Mouse (Mus musculus) neural tube, embryonic 13.5 days (tissue): Measurements from ENCODE around the gene Hist2h2be. TPM values are rescaled to one million over a fixed set of nuclear protein-coding genes. Genes with fewer than 3 reads are reported as not detected.
"Not testable (repeated sequence)": the region's sequence is repeated elsewhere in the genome, so short reads cannot be mapped to it uniquely, and the experiment has no call there.

ENCODE experiments used
- ATAC-seq: fragments of 200-750 bp; cut with Nextera tagmentation; 2 replicates; pipeline ENCODE4 v1.8.0; 2017; ENCODE audit warnings: low read depth, mild to moderate bottlenecking, moderate TSS enrichment, moderate library complexity
- H3K27ac ChIP-seq: fragments of 300-500 bp; sonication (generic); replicated peaks from 2 replicates; pipeline ENCODE4 v1.5.1; 2015; ENCODE audit warnings: moderate library complexity, mild to moderate bottlenecking, inconsistent platforms
- H3K27me3 ChIP-seq: fragments of 300-500 bp; sonication (generic); 2 replicates; pipeline ENCODE4 v1.6.1; 2015; ENCODE audit warnings: mild to moderate bottlenecking, inconsistent platforms
- H3K36me3 ChIP-seq: fragments of 300-500 bp; sonication (generic); 2 replicates; pipeline ENCODE4 v1.6.1; 2015; ENCODE audit warnings: mild to moderate bottlenecking, inconsistent platforms
- H3K4me1 ChIP-seq: fragments of 300-500 bp; sonication (generic); replicated peaks from 2 replicates; pipeline ENCODE4 v1.6.1; 2015; ENCODE audit warnings: inconsistent platforms
- H3K4me2 ChIP-seq: fragments of 300-500 bp; sonication (generic); 2 replicates; pipeline ENCODE4 v1.6.1; 2015; ENCODE audit warnings: inconsistent platforms, mild to moderate bottlenecking, moderate library complexity
- H3K4me3 ChIP-seq: fragments of 300-500 bp; sonication (generic); 2 replicates; pipeline ENCODE4 v1.5.1; 2015; ENCODE audit warnings: mild to moderate bottlenecking, inconsistent platforms
- H3K9ac ChIP-seq: fragments of 300-500 bp; sonication (generic); 2 replicates; pipeline ENCODE4 v1.6.1; 2015; ENCODE audit warnings: moderate library complexity, mild to moderate bottlenecking, inconsistent platforms
- H3K9me3 ChIP-seq: fragments of 300-500 bp; sonication (generic); 2 replicates; pipeline ENCODE4 v1.6.1; 2016; ENCODE audit warnings: inconsistent platforms
- WGBS: fragments of 180-500 bp; shearing (Covaris S2); methylation state at CpG from one replicate; pipeline ENCODE4 v1.1.7; 2015; 5-methylcytosine and 5-hydroxymethylcytosine counted together
- polyA plus RNA-seq: library from polyadenylated mRNA; unstranded; fragments of >200 nt; fragmentation: Nextera tagmentation; extraction: Ambion mirVana; gene quantifications from 2 replicates; pipeline ENCODE4 v1.2.1, GENCODE M21; 2015

Gene Hist2h2be
- polyA plus RNA-seq, 1 experiment from 2014 or later, result 4.0 TPM

DNA sequence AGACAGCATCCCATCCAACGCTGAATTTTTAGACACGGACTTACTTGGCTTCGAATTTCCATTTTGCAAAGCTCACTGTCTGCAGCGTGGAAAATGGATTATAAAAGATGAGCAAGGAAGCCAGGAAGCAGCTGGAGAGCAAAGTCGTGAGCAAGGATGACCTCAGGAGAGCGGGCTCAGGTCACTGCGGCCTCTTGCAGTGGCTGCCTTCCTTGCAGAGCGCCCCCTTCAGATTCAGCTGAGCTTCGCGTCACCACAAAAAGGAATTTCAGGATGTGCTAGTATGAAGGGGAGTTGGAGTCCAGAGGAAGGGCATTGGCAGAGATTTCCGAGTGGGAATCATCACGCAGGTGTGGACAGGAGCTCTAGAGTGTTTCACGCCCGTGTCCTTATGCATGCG is 11.7 kb upstream of the Hist2h2be start:
- H3K27ac ChIP-seq, result no peak overlapping the region
- H3K4me2 ChIP-seq, result no peak overlapping the region
- ATAC-seq, result no peak
- H3K27me3 ChIP-seq, result no peaks in the 10 kb centered on the region
- no peaks in the 10 kb centered on the region for H3K9me3 ChIP-seq
- H3K36me3 ChIP-seq, result no peaks in the 10 kb centered on the region
- no peak overlapping the region for H3K4me3 ChIP-seq
- H3K4me1 ChIP-seq, result no peaks in the 10 kb centered on the region
- no peak overlapping the region for H3K9ac ChIP-seq
- 31% methylated on average over 15 of the region's 15 CpGs for WGBS

DNA sequence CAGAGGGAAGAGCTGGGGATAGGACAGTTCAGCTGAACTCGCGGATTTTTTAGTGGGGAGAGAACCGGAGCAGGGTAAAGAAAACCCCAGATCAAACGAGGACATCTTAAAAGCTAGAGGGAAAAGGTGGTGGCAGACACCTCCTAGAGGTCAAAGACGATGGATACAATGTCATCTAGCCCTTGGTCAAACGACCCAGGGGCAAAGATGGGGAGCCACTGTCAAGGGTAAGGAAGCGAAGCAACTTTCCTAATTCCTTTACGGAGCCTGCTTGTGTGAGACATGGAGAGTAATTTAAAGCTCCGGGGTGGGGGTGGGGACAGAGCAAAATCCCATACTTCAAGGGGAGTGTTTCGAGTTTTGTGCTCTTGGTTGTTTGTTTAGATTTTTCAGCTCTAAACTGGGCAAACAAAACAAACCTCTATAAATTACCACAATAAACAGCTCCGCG is 1.7 kb upstream of the Hist2h2be start:
- peaks cover 38% of the 10 kb centered on the region for H3K4me1 ChIP-seq
- 0% methylated on average over 12 of the region's 12 CpGs for WGBS
- no peaks in the 10 kb centered on the region for H3K36me3 ChIP-seq
- peak overlapping the region; percentile 98 for H3K27ac ChIP-seq
- ATAC-seq, result peak; percentile 41
- H3K27me3 ChIP-seq, result no peaks in the 10 kb centered on the region
- no peaks in the 10 kb centered on the region for H3K9me3 ChIP-seq
- peak overlapping the region; percentile 66 for H3K4me3 ChIP-seq
- H3K4me2 ChIP-seq, result peak overlapping the region; percentile 91
- peak overlapping the region; percentile 85 for H3K9ac ChIP-seq

DNA sequence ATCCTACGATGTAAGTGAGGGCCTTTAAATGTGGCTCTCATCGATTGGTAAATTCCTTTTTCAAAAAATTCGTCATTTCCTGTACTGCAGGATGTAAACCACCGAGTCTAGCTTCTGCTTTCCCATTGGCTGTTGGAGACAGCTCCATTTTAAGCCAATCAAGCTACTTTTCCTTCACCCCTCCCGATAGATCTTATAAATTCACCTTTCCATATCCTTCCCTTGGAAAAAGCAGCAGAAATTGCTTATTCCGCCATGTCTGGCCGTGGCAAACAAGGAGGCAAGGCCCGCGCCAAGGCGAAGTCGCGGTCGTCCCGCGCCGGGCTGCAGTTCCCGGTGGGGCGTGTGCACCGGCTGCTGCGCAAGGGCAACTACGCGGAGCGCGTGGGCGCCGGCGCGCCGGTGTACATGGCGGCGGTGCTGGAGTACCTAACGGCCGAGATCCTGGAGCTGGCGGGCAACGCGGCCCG is 1.2 kb upstream of the Hist2h2be start, which contains the start of the genes Bola1 and Hist2h2ab:
Gene Bola1, minus strand, starts transcription at position 49 of the 470 bp plus-strand sequence.
Gene Hist2h2ab, plus strand, starts transcription at position 205 of the 470 bp plus-strand sequence.
- H3K4me1 ChIP-seq, result peaks cover 40% of the 10 kb centered on the region
- H3K9ac ChIP-seq, result peak within 1 kb of the TSS; percentile 85
- peak within 1 kb of the TSS; percentile 91 for H3K4me2 ChIP-seq
- ATAC-seq, result peak; percentile 93
- H3K4me3 ChIP-seq, result peak within 1 kb of the TSS; percentile 66
- peak within 1 kb of the TSS; percentile 98 for H3K27ac ChIP-seq
- WGBS, result under 1% methylated on average over 37 of the region's 37 CpGs
- H3K9me3 ChIP-seq, result no peaks in the 10 kb centered on the region
- H3K27me3 ChIP-seq, result no peaks in the 10 kb centered on the region
- no peaks in the 10 kb centered on the region for H3K36me3 ChIP-seq

GRCm38 (mm10) chr3:96220131-96220764 is 671 bp upstream of the Hist2h2be start:
- Histone ChIP-seq H3K4me3 (peak overlapping the region; percentile 66), H3K9ac (peak overlapping the region; percentile 85), H3K4me2 (peak overlapping the region; percentile 91), H3K27ac (peak overlapping the region; percentile 98), H3K4me1 (peaks cover 40% of the 10 kb centered on the region)
- H3K27me3 ChIP-seq, ATAC-seq, H3K36me3 ChIP-seq, H3K9me3 ChIP-seq: not testable (repeated sequence)
- 1% methylated on average over 32 of the region's 47 CpGs for WGBS

DNA sequence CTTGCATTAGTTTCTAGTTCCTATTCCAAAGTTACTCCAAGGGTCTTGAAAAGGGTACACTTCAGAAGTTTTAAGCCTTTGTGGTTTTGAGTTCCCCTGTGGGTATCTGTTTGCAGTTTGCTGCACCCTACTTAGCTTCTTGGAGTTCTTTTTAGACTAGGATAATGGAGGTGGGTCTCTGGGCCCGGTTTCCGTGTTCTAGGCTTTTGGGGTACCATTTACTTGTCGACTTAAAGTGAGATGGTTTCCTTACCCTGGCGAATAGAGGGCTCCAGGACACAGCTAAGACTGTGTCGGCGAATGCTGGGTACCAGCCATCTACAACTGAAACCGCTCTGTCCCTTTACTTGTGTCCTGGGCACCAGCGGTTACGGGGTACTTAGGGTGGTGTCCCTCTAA is 720 bp downstream of the Hist2h2be start:
- peaks cover 45% of the 10 kb centered on the region for H3K4me1 ChIP-seq
- peak overlapping the region; percentile 98 for H3K27ac ChIP-seq
- peak overlapping the region; percentile 66 for H3K4me3 ChIP-seq
- H3K4me2 ChIP-seq, result peak overlapping the region; percentile 91
- H3K36me3 ChIP-seq, result no peaks in the 10 kb centered on the region
- no peaks in the 10 kb centered on the region for H3K27me3 ChIP-seq
- 20% methylated on average over 9 of the region's 9 CpGs for WGBS
- H3K9ac ChIP-seq, result peak overlapping the region; percentile 85
- no peak for ATAC-seq
- no peaks in the 10 kb centered on the region for H3K9me3 ChIP-seq

DNA sequence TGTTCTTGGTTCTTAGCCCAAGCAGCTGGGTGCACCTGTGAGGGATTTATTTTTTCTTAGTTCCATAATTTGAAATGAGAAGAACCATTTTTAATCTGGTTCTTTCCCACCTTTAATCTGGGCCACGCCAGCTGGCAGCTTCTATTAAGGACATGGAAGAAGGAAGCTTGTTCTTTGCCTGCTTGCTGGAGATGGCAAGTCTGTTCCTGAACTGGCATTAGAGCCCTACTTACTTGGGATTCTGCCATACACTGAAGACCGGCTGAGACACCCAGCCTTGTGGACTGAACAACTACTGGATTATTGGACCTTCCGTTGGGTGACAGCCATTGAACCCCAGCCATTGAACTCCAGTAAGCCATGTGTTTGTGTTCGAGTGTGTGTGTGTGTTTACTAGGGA is 1.9 kb downstream of the Hist2h2be start:
- H3K4me1 ChIP-seq, result peaks cover 45% of the 10 kb centered on the region
- no peak overlapping the region for H3K27ac ChIP-seq
- no peak overlapping the region for H3K4me3 ChIP-seq
- H3K4me2 ChIP-seq, result peak overlapping the region; percentile 91
- H3K9ac ChIP-seq, result no peak overlapping the region
- H3K27me3 ChIP-seq, result no peaks in the 10 kb centered on the region
- no peak for ATAC-seq
- 88% methylated on average over 4 of the region's 4 CpGs for WGBS
- H3K36me3 ChIP-seq, result no peaks in the 10 kb centered on the region
- no peaks in the 10 kb centered on the region for H3K9me3 ChIP-seq

DNA sequence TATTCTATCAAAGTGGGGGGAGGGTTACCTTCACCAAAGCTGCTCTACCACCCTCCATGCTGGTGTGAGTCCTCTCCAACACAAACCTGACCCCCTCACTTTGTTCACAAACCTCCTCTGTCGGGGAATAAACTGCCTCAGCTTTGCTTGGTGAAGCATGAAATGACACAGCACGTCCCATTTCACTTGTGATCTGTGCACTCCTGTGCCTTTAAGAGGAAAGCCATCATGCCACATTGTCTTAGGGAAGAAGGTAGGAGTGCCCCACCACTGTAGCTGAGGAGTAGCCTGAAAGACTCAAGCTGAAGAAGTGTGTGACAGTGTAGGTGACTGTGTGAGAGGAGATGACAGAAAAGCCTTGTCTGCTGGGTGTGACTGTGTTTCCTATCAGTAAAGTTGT is 4.5 kb downstream of the Hist2h2be start:
- no peak for ATAC-seq
- 14% methylated on average over 2 of the region's 2 CpGs for WGBS
- Histone ChIP-seq H3K4me3 (no peak overlapping the region), H3K27ac (no peak overlapping the region), H3K9me3 (no peaks in the 10 kb centered on the region), H3K27me3 (no peaks in the 10 kb centered on the region), H3K4me2 (no peak overlapping the region), H3K36me3 (no peaks in the 10 kb centered on the region), H3K4me1 (peaks cover 37% of the 10 kb centered on the region), H3K9ac (peak overlapping the region; percentile 27; the same call in 1 of the 2 replicates)

DNA sequence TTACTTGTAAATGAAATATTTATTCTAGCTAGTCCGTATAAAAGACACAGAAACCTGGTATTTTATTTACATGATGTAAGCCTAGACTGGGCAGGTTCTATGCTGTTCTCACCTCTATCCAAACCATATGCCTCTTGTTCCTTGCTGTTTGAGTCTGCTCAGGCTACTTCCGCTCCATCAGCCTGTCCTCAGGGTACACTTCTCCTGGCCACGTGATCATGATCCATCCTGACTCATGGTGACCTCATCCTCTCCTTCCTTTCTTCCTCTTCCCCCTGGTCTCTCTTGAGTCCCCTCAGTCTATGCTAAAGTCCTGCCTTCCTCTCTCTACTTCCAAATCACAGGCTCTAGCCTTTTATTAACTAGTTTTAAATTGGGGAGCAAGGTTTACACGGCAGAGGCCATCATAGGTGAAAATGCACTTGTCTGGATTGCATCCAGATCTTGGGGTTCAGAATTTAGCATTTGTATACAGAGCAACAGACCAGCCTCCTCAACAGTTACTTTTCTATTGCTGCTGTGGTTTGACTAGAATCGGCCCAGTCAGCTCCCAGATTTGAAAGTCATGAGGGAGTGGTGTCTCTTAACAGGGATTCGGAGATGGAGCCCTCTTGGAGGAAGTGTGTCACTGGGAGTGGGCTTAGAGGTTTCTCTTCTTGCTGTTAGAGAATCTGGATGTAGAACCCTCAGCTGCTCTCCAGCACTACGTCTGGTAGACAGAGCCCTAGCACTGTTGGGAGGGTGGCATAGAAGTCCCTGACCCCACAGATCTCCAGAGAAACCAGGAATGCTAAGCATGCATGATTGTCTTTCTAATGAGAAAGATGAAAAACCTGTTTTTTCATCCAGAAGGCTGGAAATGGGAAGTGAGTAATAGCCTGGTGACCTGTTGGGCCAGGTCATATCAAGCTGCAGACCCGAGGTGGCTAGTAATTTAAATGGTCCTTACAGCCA is 6.1 kb downstream of the Hist2h2be start:
- 72% methylated on average over 8 of the region's 8 CpGs for WGBS
- Histone ChIP-seq H3K4me3 (no peak overlapping the region), H3K9me3 (no peaks in the 10 kb centered on the region), H3K36me3 (no peaks in the 10 kb centered on the region), H3K27ac (no peak overlapping the region), H3K4me1 (peaks cover 25% of the 10 kb centered on the region), H3K9ac (no peak overlapping the region), H3K4me2 (no peak overlapping the region), H3K27me3 (no peaks in the 10 kb centered on the region)
- ATAC-seq, result no peak

GRCm38 (mm10) chr3:96228828-96229227 is 7.9 kb downstream of the Hist2h2be start:
- no peak overlapping the region for H3K4me2 ChIP-seq
- H3K27ac ChIP-seq, result no peak overlapping the region
- H3K36me3 ChIP-seq, result no peaks in the 10 kb centered on the region
- 68% methylated on average over 2 of the region's 2 CpGs for WGBS
- H3K9me3 ChIP-seq, result no peaks in the 10 kb centered on the region
- no peak for ATAC-seq
- H3K27me3 ChIP-seq, result no peaks in the 10 kb centered on the region
- no peak overlapping the region for H3K9ac ChIP-seq
- H3K4me1 ChIP-seq, result 0 out of 2 replicates have a peak, but pooled peaks cover 10% of the 10 kb centered on the region
- H3K4me3 ChIP-seq, result no peak overlapping the region

- WGBS, result 77% methylated on average over 2 of the region's 2 CpGs
- no peak for ATAC-seq
- H3K36me3 ChIP-seq, result no peaks in the 10 kb centered on the region
- no peak overlapping the region for H3K27ac ChIP-seq
- no peak overlapping the region for H3K4me3 ChIP-seq
- H3K27me3 ChIP-seq, result no peaks in the 10 kb centered on the region
- no peak overlapping the region for H3K9ac ChIP-seq
- no peaks in the 10 kb centered on the region for H3K9me3 ChIP-seq
- 0 out of 2 replicates have a peak, but pooled peaks cover 4% of the 10 kb centered on the region for H3K4me1 ChIP-seq
- no peak overlapping the region for H3K4me2 ChIP-seq
Measured at GRCm38 (mm10) chr3:96230404-96230803, 9.5 kb downstream of the Hist2h2be start.

DNA sequence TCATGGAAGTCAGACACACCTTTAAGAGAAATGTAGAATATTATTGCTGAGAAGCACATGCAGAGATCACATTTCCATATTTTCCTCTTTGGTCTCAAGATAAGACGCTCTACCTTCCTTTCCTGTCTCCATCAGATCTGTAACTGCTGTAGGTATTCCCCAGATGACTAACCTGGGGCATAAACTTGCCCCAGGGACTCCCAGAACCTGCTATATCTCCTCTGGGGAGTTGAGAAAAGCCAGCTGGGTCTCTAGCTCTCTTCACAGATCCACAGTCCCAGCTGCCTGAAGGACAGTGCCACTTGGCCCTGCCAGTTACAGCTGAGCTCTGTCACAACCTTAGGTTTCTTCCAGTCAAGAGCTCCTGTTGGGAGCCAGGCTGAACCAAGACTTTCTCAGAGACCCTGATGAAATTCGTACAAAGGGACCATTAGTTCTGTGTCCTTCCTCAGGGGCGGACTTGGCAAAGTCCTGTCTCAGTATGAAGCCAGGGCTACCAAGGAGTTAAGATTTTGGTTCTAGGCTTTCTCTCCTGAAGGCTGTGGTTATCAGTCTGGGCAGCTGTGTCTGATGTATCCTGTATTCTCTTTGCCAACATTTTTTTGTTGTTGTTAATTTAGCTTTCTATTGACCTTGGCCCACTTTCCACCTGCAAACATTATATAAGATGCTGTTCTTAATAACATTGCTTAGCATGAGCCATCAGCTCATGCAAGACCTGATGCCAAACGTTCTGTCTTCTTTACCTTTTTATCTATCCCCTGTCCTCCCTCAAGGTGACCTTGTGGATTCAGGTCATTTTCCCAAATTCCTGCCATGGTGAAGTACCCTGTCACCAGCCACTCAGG is 10.2 kb downstream of the Hist2h2be start:
- H3K4me3 ChIP-seq, result no peak overlapping the region
- ATAC-seq, result no peak

More for the DNA sequence above, 10.2 kb downstream of the Hist2h2be start:
- no peak overlapping the region for H3K27ac ChIP-seq
- H3K9ac ChIP-seq, result no peak overlapping the region
- H3K36me3 ChIP-seq, result no peaks in the 10 kb centered on the region
- no peak overlapping the region for H3K4me2 ChIP-seq
- H3K4me1 ChIP-seq, result no peaks in the 10 kb centered on the region
- 78% methylated on average over 4 of the region's 4 CpGs for WGBS
- no peaks in the 10 kb centered on the region for H3K9me3 ChIP-seq
- no peaks in the 10 kb centered on the region for H3K27me3 ChIP-seq
